Mouse (Mus musculus): ENCODE data around the gene Arhgap33.

- no peak for TF ChIP-seq GATA1 (IDR thresholded peaks at IDR 0.05; ENCODE audit: borderline replicate concordance, low read length)
- no peak for TF ChIP-seq FLI1 (IDR thresholded peaks at IDR 0.05; ENCODE audit: low read length)
Observed at GRCm38 (mm10) chr7:30522871-30523270, 12.0 kb downstream of the Arhgap33 start.

All from megakaryocyte, embryonic 14.5 days (primary cell).